Mouse (Mus musculus): ENCODE data around the gene Mark1.

GRCm38 (mm10) chr1:184872069-184872819, 127.1 kb downstream of the Mark1 start:
- TF ChIP-seq CTCF (IDR thresholded peaks at IDR 0.05; ENCODE audit: insufficient read depth, low read depth, low read length) (no peak), POLR2A (IDR thresholded peaks at IDR 0.05; ENCODE audit: insufficient read depth, low read depth, low read length) (no peak)

Data from olfactory bulb, adult 2 months (tissue).